Mouse (Mus musculus) c-Kit-negative CD71-positive TER-119-positive erythroid progenitor cells, embryonic 14.5 days (primary cell): ENCODE data around the gene Ehd3.

ENCODE experiments used
- DNase-seq: peaks from one replicate; pipeline ENCODE4 v3.0.0-alpha.2; 2013; ENCODE audit warnings: low read depth, low spot score

Gene Ehd3

DNA sequence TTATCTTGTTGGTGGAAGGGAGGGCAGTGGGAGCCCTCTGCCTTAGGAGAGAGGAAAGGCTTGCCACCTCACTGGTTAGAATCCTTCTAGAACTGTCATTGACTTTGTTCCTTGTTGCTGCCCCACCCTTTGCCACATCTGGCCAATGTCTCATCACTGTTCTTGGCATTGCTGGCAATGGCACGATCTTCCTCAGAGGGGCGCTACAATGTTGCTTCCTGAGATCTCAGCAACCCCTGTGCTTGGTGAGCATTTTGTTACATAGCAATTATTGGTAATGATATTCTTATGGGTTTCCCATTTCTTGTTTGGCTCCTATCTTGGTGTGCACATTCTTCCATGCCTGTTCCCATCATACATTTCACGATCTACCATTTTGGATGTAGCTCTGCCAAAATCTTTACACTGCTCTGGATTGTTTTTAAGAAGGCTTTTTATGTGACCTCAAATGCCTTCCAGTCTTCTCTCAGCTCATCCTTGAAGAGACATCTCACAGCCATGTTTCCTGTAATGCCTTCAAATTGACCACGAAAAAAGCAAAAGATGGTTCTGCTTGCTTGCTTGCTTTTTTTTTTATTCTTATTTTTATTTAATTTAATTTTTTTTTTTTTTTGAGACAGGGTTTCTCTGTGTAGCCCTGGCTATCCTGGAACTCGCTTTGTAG lies at the start of gene Ehd3:
Gene Ehd3 (plus strand): TSS at position 614 of the 664 bp plus-strand sequence.
- no peak for DNase-seq

DNA sequence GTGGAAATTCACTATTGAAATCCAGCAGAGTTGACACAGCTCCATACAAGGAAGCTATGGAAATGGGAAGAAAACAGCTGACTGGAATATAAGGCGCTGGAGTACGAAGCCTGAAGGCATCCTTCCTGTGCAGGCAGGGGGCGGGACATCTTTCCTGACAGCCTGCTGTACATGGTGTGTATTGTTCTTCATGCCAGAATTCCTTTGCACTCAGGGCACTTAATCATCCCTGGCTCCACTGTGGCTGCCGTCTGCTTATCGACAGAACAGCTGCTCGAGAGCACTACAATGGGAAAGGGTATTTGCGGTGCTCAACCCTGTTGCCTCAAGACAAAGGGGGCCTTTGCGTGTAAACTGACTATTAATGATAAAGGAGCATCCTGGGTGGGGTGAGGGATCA lies 33.0 kb upstream of the Ehd3 start:
- DNase-seq: no peak

DNA sequence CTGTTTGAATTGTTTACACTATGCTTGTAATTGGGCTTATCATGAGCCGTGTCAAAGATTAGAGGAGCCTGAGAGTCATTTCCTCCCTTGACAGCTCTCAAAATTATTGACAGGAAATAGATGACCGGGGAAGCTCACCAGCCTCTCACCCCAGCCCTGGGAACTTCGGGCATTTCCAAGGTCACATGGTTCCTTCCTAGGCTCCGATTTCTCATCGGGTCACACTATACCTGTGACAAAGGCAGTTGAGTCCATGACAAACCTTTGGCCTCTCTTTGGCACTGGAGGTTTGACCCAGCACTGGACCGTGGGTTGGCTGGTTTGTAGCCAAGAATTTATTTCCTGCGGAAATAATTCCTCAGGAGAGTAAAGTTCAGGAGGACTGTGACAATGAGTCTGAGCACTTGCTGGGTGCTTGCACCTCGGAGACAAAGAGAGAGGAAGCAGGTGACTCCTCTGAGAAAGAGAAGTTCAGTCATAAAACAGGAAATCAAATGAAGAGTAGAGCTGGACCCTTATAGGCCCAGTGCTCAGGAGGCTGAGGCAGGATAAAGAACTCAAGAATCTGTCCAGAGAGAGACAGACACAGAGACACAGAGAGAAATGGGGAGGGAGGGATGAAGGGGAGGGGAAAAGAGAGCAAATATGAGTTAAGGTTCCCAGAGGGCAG lies 17.2 kb upstream of the Ehd3 start:
- no peak for DNase-seq

DNA sequence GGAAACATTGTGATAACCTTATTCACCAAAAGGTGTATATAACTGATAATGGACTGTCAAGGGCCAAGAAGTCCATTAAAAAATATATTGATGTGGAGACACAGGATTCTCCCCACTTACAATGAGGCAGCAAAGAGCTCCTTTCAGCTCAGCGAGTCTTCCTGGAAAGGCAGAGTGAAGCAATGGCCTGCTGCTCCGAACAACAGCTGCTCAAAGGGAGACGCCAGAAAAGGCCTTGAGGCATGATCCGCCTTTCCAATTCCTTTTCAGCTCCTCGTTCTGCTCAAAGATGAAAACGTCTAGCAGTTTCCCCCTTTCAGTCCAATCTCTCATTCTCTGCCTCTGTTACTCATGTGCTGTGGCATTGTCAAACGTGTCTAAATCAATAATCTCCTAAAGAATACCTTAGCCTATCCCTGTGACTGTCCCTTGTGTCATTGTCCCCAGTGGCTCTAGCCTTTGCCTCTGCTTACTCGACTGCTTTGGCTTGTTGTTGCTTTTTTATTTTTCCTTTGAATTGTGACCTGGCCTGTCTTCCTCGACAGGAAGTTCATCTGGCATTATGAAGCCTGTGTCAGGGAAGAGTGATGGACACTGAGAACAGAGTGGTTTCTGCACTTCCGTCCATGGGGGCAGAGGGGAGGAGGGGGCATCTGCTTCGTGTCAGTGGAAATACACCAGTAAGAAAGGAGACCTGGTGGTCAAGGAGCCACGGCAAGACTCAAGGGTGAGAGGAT lies 13.5 kb upstream of the Ehd3 start:
- no peak for DNase-seq

DNA sequence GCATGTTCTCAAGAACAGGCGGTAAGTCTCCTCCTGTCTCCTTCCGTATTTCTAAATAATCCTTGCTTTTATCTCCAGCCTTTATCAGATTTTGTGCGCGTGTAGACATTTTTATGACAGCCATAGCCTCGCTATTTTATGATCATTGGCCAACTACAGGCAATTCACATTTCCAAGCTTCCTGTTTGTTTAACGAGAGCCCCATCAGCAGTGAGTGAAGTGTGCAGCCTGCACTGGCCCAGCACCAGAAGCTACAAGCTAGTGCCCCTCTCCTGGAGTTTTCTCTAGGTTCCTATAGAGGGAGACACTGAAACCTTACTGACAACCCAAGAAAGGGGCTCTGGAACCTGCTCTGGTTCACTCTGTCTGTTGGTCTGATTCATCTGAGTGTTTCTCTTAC lies 7.1 kb upstream of the Ehd3 start:
- no peak for DNase-seq

DNA sequence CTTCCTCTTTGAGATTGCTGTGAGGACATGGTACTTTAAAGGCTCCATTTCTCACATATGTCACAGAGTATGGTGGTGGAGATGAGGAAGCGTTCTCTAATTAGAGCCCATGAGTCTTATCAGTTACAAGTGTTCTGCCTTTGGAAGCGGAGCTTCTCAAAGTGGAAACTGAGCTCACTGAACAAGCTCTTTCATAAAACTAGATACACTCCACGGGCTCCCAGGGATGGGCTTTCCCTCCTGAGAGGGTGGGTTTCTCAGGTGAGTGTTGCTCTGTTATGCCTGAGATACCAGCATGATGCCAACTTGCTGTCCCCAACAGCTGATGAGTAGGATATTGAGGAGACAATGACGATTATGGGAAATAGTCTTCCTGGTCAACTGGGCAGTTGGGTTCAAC lies 6.2 kb upstream of the Ehd3 start:
- DNase-seq: no peak

DNA sequence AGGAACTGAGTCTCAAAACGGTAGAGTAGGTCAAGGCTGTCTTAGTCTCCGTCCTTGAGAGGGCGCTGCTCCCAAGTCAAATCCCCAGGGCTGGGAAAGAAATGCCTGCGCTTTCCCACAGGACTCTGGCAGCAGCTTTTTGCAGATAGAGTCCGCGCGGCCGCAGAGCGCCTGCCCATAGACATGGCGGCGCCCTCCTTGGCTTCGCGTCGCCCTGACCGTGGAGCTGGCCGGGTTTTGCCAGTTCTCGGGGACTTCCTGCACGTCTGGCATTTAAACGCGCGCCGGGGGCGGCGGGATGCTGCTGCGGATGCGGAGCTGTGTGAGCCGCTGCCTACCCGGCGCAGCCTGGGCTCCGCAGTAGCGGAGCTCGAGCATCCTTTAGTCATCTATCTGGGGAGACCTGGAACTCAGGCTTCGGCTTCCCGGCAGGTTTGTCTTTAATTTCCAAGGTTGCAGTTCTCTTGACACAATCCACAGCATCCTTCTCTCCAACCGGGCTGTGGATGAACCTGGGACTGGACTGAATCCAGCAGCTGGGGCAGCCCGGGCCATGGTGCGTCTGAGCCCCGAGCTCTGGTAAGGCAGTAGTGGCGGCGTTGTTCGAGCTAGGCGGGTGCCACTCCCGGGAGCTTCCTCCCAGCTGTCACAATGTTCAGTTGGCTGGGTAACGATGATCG lies 798 bp downstream of the Ehd3 start:
- no peak for DNase-seq

DNA sequence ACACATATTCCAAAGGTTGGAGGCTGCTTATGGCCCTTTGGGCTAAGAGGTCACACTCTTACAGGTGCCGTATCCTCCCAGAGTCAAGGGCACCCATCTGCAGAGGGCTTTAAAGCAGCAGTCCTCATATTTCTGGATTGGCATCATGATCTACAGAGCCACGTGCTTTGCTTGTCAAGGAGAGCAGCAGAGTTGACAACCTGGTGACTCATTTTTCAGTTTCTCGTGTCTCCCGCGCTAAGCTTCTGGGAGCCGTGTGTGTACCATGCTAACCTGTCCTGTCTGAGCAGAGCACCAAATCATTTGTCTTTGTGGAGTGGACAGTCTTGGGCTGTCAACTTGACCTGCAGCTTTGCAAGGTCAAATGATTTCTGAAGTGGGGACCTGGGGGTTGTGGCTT lies 2.4 kb downstream of the Ehd3 start:
- no peak for DNase-seq

DNA sequence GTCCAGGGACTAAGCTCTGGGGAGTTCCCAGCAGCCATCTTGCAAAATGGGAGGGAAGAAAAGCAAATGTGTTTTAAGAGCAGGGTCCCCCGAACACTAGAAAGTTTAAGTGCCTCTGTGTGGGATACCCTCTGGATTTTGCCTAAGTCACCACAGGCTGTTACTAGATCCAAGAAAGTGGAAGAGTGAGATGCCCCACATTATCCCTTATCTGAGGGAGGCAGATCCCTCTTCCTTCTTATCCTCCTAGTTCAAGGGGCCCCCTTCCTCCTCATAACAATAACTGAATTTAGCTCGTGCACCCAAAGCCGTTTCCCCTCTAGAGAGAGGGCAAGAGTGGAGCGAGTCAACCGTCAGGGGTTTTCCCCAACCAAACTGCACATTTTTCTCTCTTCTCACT lies 3.3 kb downstream of the Ehd3 start:
- DNase-seq: no peak

DNA sequence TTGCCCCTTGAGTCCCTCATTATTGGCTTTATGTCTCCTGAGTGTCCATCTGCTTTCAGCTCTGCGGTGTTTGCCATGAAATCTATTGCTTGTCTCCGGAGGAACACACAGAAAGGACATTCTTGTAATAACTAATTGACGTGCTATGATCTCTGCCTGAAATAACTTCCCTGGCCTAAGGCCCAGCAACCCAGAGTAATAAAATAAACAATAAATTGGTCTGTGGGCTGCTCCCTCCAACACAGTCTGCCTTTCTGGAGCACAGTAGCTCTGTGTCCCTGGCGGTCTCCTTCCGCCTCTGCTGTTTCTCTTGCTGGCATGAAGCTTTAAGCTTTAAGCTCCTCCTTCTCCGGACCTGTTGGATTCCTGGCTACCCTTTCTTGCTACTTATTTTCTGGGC lies 4.5 kb downstream of the Ehd3 start:
- DNase-seq: no peak

DNA sequence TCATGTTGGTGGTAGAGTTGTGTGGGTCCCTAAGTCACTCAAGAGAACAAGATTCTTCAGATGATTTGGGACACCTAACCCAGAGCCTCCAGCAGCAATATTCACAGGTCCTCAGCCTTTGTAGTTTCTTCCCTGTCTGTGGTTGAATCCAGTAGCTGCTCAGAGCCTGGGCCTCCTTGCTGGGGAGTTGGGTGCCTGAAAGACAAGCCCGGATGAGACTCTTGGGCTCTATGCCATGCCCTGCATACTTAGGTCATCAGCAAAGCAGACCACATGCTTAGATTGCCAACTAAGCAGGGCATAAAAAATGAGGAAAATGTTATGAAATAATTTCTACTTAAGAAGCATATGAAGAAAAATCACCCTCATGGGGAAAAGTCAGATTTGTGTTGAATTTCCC lies 6.9 kb downstream of the Ehd3 start:
- DNase-seq: no peak

DNA sequence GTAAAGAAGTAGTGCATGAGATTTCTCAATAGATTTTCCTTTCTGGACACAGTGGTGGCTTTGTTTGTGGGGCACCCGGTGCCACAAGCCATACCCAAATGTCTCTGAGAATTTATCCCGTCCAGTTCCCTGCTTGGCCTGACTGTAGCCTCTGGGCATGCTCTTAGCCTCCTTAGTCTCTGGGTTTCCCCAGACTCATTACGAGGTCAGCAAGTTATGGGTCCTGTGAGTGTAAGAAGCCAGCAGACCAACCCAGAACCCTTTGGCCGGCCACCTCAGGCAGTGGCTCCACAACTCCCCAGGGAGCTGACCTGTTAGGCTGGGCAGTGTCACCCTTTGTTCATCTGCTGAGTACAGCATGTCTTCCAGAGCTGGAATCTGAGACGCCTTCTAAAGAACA lies 7.6 kb downstream of the Ehd3 start:
- no peak for DNase-seq

DNA sequence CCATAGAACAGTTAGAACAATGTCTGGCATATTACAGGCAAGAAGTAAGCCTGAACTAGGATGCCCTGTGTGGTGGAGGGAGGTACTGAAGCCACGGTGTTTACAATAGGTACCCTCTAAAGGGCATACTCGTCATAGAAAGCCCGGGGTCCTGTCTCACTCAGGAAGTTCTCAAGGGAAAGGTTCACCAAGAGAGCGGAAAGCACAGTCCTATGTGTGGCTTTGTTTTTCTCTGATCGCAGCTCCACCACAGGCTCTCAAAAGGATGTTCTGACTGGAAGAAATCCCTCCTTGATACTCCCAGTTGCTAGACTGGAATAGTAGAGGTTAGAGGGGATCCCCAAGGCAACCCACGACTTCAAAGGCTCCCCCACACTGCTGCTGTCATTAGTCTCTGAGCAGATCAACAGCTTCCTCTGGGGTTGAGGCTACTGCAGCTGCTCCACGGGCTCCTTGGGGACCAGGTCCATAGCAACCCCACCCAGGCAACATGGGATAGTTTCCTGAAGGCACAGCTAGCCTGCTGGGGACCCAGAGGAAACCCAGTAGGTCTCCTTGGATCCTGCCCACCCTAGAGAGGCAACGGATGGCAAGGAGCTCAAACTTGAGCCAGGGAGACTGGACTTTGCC lies 9.2 kb downstream of the Ehd3 start:
- no peak for DNase-seq

DNA sequence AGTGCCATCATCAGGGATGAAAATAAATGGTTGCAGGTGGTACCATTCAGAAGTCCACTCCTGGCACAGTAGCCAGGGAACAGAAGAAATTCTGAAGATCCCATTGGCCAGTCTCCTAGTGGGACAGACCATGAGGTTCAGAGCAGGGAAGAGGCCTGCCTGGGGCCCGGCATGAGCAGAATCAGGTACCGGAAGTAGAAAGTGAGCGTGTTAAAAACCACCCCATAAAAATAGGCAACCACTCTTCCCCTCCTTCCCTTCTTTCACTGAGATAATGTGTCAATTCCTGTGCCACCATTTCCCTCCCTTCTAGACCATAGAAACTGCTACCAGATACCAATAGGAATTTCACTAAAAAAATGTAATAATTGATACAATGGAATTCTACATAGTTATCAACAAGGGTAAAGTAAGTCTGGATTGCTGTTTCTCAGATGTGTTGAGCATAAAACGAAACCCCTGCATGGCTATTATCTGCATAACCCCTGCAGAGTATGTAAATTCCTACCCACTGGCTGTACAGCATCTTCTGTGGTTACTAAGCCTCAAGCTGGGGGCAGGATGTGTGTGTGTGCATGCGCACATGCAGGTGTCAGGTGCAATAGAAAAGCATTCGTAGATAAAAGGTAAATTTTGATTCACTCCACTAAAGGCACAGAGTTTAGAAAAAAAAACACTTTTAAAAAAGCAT lies 10.7 kb downstream of the Ehd3 start:
- no peak for DNase-seq

DNA sequence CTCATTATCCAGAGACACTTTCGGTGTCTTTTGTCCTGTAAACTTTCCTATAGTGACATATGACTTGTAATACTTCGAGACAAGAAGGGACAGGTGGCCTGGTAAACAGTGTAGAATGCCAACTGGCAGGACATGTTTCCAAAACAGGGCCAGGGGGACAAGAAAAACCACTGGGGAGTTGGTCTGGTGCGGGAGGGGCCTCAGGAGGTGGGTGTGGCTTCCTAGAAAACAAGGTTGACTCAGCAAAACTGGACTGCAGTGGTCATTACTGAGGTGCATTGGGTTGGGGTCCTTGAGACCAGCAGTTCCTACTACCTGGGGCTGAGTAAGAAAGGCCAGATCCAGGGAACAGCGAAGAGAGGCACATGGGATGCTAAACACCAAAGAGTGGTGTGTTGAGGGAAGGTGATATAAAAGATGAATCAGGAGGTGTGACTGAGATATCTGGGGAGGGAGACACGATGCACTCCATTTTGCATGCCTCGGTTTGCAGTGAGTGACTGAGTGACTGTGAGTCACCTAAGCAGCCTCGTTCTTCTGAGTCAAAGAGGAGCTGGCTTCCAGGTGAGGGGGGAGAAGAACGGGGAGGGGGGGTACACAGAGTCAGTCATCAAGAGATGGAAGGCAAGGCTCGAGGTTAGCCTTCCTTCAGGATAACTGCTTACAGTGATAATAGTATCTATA lies 13.9 kb downstream of the Ehd3 start:
- no peak for DNase-seq

DNA sequence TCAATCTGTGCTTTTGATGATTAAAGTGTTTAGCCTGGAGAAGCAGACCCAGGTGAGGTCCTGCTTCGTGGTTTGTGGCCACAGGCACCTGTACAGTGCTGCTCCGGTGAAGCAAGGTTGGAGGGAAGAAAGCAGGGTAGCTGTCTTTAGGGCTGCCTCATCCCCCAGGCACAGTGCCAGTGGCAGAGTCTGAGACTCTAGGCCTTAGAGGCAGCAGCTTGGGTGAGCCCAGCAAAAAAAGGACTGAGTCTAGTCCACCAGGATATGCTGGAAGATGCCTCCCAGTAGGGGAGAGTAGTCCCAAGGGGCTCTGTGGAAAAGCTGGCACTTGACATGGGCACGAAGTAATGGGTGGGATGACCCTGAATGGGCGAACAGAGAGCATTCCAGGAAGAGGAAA lies 15.0 kb downstream of the Ehd3 start:
- no peak for DNase-seq

DNA sequence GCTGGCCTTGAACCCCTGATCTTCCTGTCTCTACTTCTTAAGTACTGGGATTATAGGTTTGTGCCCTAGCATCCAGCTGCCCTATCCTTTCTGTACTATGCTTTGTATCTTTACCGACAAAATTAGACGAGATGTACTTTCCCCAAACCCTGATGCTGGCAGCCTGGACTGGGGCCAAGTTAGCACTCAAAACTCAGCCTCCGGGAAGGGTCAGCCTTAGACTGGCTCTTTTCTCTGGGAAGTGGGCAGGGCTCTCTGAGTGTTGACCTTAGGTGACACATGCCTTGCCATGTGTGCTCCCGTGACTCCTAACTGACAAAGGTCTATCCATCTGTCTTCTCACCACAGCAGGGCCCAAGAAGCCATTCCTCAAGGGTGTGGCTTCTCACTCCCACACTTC lies 16.8 kb downstream of the Ehd3 start:
- no peak for DNase-seq

DNA sequence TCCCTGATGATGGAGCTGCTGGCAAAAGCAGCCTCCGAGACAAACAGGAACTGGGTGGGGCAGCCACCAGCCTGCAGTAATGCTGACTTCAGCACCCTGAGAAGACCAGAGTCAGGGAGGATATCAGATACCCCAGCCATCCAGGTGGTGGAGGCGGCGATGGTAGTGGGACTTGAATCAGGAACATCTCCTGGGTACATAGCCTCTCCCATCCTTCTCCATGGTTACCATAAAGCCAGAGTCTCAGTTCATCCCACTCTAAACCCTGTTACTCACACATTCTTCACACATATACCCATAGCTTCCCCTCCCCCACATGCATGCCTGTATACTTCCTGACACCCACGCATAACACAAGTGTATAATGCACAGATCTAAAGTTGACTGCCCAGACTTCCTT lies 18.3 kb downstream of the Ehd3 start:
- no peak for DNase-seq

DNA sequence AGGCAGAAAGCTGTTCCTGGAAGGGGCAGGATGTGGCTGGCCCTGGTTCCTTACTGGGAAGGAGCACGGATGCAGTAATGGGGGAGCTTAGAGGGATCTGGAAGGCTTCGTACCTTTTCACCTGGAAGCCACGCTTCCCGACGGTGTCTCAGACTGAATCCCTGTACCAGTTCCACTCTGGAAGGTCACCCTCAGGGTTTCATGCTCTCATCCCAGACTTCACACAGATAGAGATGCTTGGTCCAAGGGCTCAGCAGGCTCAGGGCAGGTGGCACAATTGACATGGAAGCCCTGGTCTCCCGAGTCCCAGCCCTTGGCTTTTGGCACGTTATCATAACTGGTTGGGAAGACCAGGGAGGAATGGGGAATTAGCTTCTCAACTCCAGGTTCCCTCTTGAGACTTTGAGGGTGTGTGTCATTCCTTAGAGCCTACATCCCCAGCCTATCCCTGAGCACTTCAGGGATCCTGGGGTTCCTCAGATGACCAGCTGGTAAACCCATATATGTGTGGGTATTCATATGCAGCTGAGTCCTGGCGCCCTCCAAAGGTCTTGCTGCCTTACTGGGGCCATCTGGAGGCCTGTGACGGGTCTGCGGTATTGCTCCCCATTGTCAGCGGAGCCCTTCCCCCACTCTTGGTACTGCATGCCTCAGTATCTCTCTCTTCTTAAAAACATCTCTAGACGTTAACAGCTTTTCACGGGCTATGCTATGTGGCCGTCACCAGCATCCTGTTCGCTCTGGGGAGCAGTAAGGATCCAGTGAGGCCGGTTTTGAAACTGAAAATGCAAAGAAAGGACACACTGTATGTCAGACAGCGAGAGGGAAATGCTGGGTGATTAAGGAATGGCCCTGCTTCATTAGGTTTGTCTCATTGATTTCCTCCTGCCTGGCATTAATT lies 19.4 kb downstream of the Ehd3 start:
- DNase-seq: no peak

DNA sequence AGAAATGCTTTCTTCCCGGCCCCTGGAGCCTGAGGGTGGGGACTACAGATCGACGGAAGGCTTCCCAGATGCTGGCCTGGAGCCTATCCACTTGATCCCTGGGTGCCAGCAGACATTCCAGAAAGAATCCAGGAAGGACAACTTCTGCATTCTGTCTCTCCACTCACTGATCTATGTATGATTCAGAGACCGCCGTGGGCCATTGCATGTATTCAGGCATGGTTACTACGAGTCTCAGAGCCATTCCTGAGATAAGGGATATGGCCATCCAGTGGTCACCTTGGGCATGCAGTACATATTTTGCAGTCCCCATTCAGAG lies 20.0 kb downstream of the Ehd3 start:
- no peak for DNase-seq
